ENCODE assay signal across 9 mouse cellular contexts in the genomic region with DNA sequence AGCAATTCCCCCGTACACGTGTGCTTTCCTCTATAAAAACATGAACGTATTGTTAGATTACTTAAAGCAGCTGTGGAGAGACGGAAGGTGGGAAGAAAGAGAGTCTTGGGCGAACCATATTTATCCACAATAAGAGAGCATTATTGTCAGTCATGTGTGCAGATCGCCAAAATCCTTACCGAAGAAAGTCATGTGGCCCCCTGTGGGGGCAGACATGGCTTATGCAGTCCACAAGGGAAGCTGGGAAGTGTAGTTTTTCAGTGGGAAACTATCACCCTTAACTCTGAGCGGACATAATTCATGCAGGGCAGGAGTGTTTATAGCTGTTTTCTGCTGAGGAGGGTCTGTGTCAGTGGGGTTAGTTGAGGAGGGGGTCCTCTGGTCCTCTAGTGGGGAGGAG.
DNase-seq lines count a peak whose midpoint lies in the region; ATAC-seq lines count a peak whose summit lies in the region.
"Had no signal": no experiment of that assay in that cellular context is flagged by ENCODE, and none has a peak within 500 bp of the region (broad histone marks: within the 10 kb centered on the region; RNA-seq: fewer than 3 reads in every experiment).

No protein-coding gene starts in this region.

- H3K4me1 ChIP-seq in intestine, embryonic 14.5 days (replicated peaks; ENCODE audit: control insufficient read depth, insufficient read depth, low read length), result peaks cover 40% of the 10 kb centered on the region
- H3K4me1 ChIP-seq in intestine, embryonic 16.5 days (ENCODE audit: control insufficient read depth, insufficient read depth, low read length), result peaks cover 14% of the 10 kb centered on the region

- DNase-seq in intestine, embryonic 14.5 days (ENCODE audit: low spot score), result no peak
- DNase-seq in embryo, embryonic 10.5 days (ENCODE audit: low spot score), result peak; percentile 41
- peak; percentile 35 to 61 for DNase-seq in frontal cortex, postnatal 36 days (ENCODE audit: low spot score in 2 of 2)
- DNase-seq in mesoderm, embryonic 11.5 days (ENCODE audit: low read depth, low spot score), result peak; percentile 40
- no peak for DNase-seq in cerebellum, adult 8-10 months
- no peak for DNase-seq in heart, postnatal 10 days

- no peaks in the 10 kb centered on the region for H3K9me3 ChIP-seq in intestine, embryonic 14.5 days (ENCODE audit: control insufficient read depth, low read length)
- H3K9me3 ChIP-seq in intestine, embryonic 16.5 days (ENCODE audit: control insufficient read depth, low read length), result no peaks in the 10 kb centered on the region

- WGBS in intestine, embryonic 14.5 days, result 46% methylated on average over 8 of the region's 8 CpGs
- WGBS in intestine, embryonic 16.5 days, result 65% methylated on average over 8 of the region's 8 CpGs

- no peak overlapping the region for H3K4me2 ChIP-seq in intestine, embryonic 14.5 days (ENCODE audit: low read length)
- no peak overlapping the region for H3K4me2 ChIP-seq in intestine, embryonic 16.5 days (ENCODE audit: low read depth, low read length)

- no peaks in the 10 kb centered on the region for H3K27me3 ChIP-seq in intestine, embryonic 14.5 days (replicated peaks; ENCODE audit: control insufficient read depth, insufficient read depth, low read length)
- no peaks in the 10 kb centered on the region for H3K27me3 ChIP-seq in intestine, embryonic 16.5 days (replicated peaks; ENCODE audit: control insufficient read depth, insufficient read depth, low read length)

- intact Hi-C loops in heart, postnatal 10 days (cut with DNase I), result no loop called here

- no peak overlapping the region for H3K4me3 ChIP-seq in intestine, embryonic 14.5 days (ENCODE audit: low read depth, low read length)
- no peak overlapping the region for H3K4me3 ChIP-seq in intestine, embryonic 16.5 days (ENCODE audit: low read length)

- peak overlapping the region; percentile 48 for H3K27ac ChIP-seq in intestine, embryonic 14.5 days (ENCODE audit: low read depth)
- no peak overlapping the region for H3K27ac ChIP-seq in intestine, embryonic 16.5 days (ENCODE audit: low read length)
- H3K27ac ChIP-seq: macrophage had no signal

- ATAC-seq in intestine, embryonic 14.5 days (replicated peaks; ENCODE audit: low FRiP score, low TSS enrichment, low read depth), result no peak
- ATAC-seq in intestine, embryonic 16.5 days, result no peak
- ATAC-seq in erythroblast, adult 5-6 weeks (replicated peaks; ENCODE audit: low FRiP score, poor library complexity, severe bottlenecking), result no peak

- no peak overlapping the region for H3K9ac ChIP-seq in intestine, embryonic 14.5 days (ENCODE audit: low read length)
- H3K9ac ChIP-seq in intestine, embryonic 16.5 days (ENCODE audit: low read depth, low read length), result no peak overlapping the region

- no peaks in the 10 kb centered on the region for H3K36me3 ChIP-seq in intestine, embryonic 14.5 days (ENCODE audit: control insufficient read depth, insufficient read depth, low read length)
- no peaks in the 10 kb centered on the region for H3K36me3 ChIP-seq in intestine, embryonic 16.5 days (ENCODE audit: control insufficient read depth, insufficient read depth, low read length)

Comparison
In these comparisons a context has a peak if more than half of its experiments do, and no peak if none do; other contexts are left out.
1. DNase-seq: peak in embryo, embryonic 10.5 days (single experiment), frontal cortex, postnatal 36 days (2 of 2) and mesoderm, embryonic 11.5 days (single experiment); none in intestine, embryonic 14.5 days (single experiment), cerebellum, adult 8-10 months (single experiment) and heart, postnatal 10 days (0 of 2).